Mouse (Mus musculus): ENCODE data around the gene Vmn2r-ps159. TPM values are rescaled to one million over a fixed set of nuclear protein-coding genes. Genes with fewer than 3 reads are reported as not detected.
A peak's percentile ranks its signal among the peaks of the same experiment; 100 is the strongest.
"Not testable (repeated sequence)": the region's sequence is repeated elsewhere in the genome, so short reads cannot be mapped to it uniquely, and the experiment has no call there.

Gene Vmn2r-ps159
- not detected in 2 replicates for polyA plus RNA-seq (2016; fragmentation: Nextera tagmentation; extraction: Ambion mirVana)

GRCm38 (mm10) chr4:156330803-156331202 lies at the start of gene Vmn2r-ps159:
Gene Vmn2r-ps159, plus strand, starts transcription at chr4:156331103.
- peaks cover 18% of the 10 kb centered on the region; the same call in 1 of the 2 replicates for H3K9me3 ChIP-seq (replicated peaks)
- H3K4me1 ChIP-seq; H3K27me3 ChIP-seq (ENCODE audit: low read depth, poor library complexity, severe bottlenecking); H3K27ac ChIP-seq (replicated peaks); DNase-seq (ENCODE audit: low spot score); H3K36me3 ChIP-seq; H3K4me3 ChIP-seq: not testable (repeated sequence)
- 79% methylated on average over 3 of the region's 3 CpGs for WGBS

- peaks cover 41% of the 10 kb centered on the region for H3K9me3 ChIP-seq (replicated peaks)
- not testable (repeated sequence) for H3K4me1 ChIP-seq; H3K36me3 ChIP-seq; DNase-seq (ENCODE audit: low spot score); H3K4me3 ChIP-seq; H3K27me3 ChIP-seq (ENCODE audit: low read depth, poor library complexity, severe bottlenecking); H3K27ac ChIP-seq (replicated peaks)
- WGBS, result 77% methylated on average over 4 of the region's 4 CpGs
These were observed 10.9 kb downstream of the Vmn2r-ps159 start for GRCm38 (mm10) chr4:156341601-156342504.

GRCm38 (mm10) chr4:156342569-156343325 lies 11.8 kb downstream of the Vmn2r-ps159 start:
- Histone ChIP-seq H3K36me3 (no peaks in the 10 kb centered on the region), H3K27me3 (ENCODE audit: low read depth, poor library complexity, severe bottlenecking) (no peaks in the 10 kb centered on the region), H3K4me3 (no peak overlapping the region), H3K4me1 (no peaks in the 10 kb centered on the region), H3K9me3 (replicated peaks) (peaks cover 40% of the 10 kb centered on the region), H3K27ac (replicated peaks) (no peak overlapping the region)
- 80% methylated on average over 2 of the region's 2 CpGs for WGBS
- peak; percentile 45 for DNase-seq (ENCODE audit: low spot score)

- Histone ChIP-seq H3K9me3 (replicated peaks) (peaks cover 40% of the 10 kb centered on the region), H3K4me3 (no peak overlapping the region), H3K27ac (replicated peaks) (no peak overlapping the region), H3K27me3 (ENCODE audit: low read depth, poor library complexity, severe bottlenecking) (no peaks in the 10 kb centered on the region), H3K36me3 (no peaks in the 10 kb centered on the region), H3K4me1 (no peaks in the 10 kb centered on the region)
- DNase-seq (ENCODE audit: low spot score), result no peak
- 77% methylated on average over 1 of the region's 1 CpGs for WGBS
These were observed 12.4 kb downstream of the Vmn2r-ps159 start for GRCm38 (mm10) chr4:156343332-156343731.

GRCm38 (mm10) chr4:156356756-156357437 lies 26.0 kb downstream of the Vmn2r-ps159 start:
- not testable (repeated sequence) for H3K36me3 ChIP-seq; DNase-seq (ENCODE audit: low spot score); H3K27me3 ChIP-seq (ENCODE audit: low read depth, poor library complexity, severe bottlenecking); H3K4me3 ChIP-seq; H3K4me1 ChIP-seq; H3K27ac ChIP-seq (replicated peaks)
- peaks cover 18% of the 10 kb centered on the region for H3K9me3 ChIP-seq (replicated peaks)
- WGBS, result 66% methylated on average over 3 of the region's 3 CpGs

Other genes with a start within 250 kb of the Vmn2r-ps159 start
- gene 9430015G10Rik, start 221.1 kb upstream of the Vmn2r-ps159 start, polyA plus RNA-seq (2016; fragmentation: Nextera tagmentation; extraction: Ambion mirVana), result 75.3 and 76.5 TPM in 2 replicates
- 0.79 and 0.93 TPM in 2 replicates for gene Rnf223, start 200.6 kb upstream of the Vmn2r-ps159 start, polyA plus RNA-seq (2016; fragmentation: Nextera tagmentation; extraction: Ambion mirVana)
- 55.4 and 84.4 TPM in 2 replicates for gene Agrn, start 133.6 kb upstream of the Vmn2r-ps159 start, polyA plus RNA-seq (2016; fragmentation: Nextera tagmentation; extraction: Ambion mirVana)
- gene Isg15, start 130.3 kb upstream of the Vmn2r-ps159 start, polyA plus RNA-seq (2016; fragmentation: Nextera tagmentation; extraction: Ambion mirVana), result 0.21 and 0.73 TPM in 2 replicates
- 5.1 and 6.5 TPM in 2 replicates for gene AW011738, start 127.8 kb upstream of the Vmn2r-ps159 start, polyA plus RNA-seq (2016; fragmentation: Nextera tagmentation; extraction: Ambion mirVana)
- gene Perm1, start 115.2 kb upstream of the Vmn2r-ps159 start, polyA plus RNA-seq (2016; fragmentation: Nextera tagmentation; extraction: Ambion mirVana), result 1.1 and 1.3 TPM in 2 replicates
- 23.2 and 24.4 TPM in 2 replicates for gene Plekhn1, start 96.2 kb upstream of the Vmn2r-ps159 start, polyA plus RNA-seq (2016; fragmentation: Nextera tagmentation; extraction: Ambion mirVana)
- 96.8 and 109 TPM in 2 replicates for gene Noc2l, start 95.1 kb upstream of the Vmn2r-ps159 start, polyA plus RNA-seq (2016; fragmentation: Nextera tagmentation; extraction: Ambion mirVana)
- gene Samd11, start 75.4 kb upstream of the Vmn2r-ps159 start, polyA plus RNA-seq (2016; fragmentation: Nextera tagmentation; extraction: Ambion mirVana), result 2.2 and 2.8 TPM in 2 replicates

Data from midbrain, embryonic 10.5 days (tissue).